Mouse (Mus musculus) adrenal gland, adult 8-10 months (tissue): Measurements from ENCODE around the gene Fut2. TPM values are rescaled to one million over a fixed set of nuclear protein-coding genes. Genes with fewer than 3 reads are reported as not detected.

ENCODE experiments used
- DNase-seq: peaks from one replicate; pipeline ENCODE4 v3.0.0; 2022
- total RNA-seq, 4 experiments: library from RNA; stranded (reverse); gene quantifications; 2 replicates each; pipeline ENCODE4 v1.2.4; 2022

Fut2 gene
- total RNA-seq, 4 experiments from 2014 or later = 0.11 to 0.18 TPM; not detected in 2

GRCm38 (mm10) chr7:45635711-45636688 is 30.2 kb downstream of the Fut2 start:
- no peak for DNase-seq

GRCm38 (mm10) chr7:45634946-45635681 is 31.1 kb downstream of the Fut2 start:
- no peak for DNase-seq

GRCm38 (mm10) chr7:45632499-45632898 is 33.7 kb downstream of the Fut2 start:
- DNase-seq = no peak

- no peak for DNase-seq
Measured at GRCm38 (mm10) chr7:45630064-45630907, 35.9 kb downstream of the Fut2 start.

- DNase-seq = peak; percentile 80
Measured at GRCm38 (mm10) chr7:45628364-45629294, 37.6 kb downstream of the Fut2 start.

GRCm38 (mm10) chr7:45627261-45627660 is 38.9 kb downstream of the Fut2 start, which contains the start of gene Rasip1:
TSS of gene Rasip1 (plus strand) at chr7:45627488.
- no peak for DNase-seq

- DNase-seq = no peak
Measured at GRCm38 (mm10) chr7:45626571-45627076, 39.6 kb downstream of the Fut2 start.

- DNase-seq = no peak
Measured at GRCm38 (mm10) chr7:45625481-45625880, 40.7 kb downstream of the Fut2 start.

GRCm38 (mm10) chr7:45624718-45625117 is 41.5 kb downstream of the Fut2 start:
- DNase-seq = no peak

GRCm38 (mm10) chr7:45623507-45623906 is 42.7 kb downstream of the Fut2 start:
- no peak for DNase-seq

GRCm38 (mm10) chr7:45621443-45621842 is 44.8 kb downstream of the Fut2 start, which contains the start of gene Izumo1:
TSS of gene Izumo1 (plus strand) at chr7:45621811.
- DNase-seq = no peak

GRCm38 (mm10) chr7:45619592-45619991 is 46.6 kb downstream of the Fut2 start:
- no peak for DNase-seq

GRCm38 (mm10) chr7:45618316-45618715 is 47.9 kb downstream of the Fut2 start:
- DNase-seq = no peak

- no peak for DNase-seq
Measured at GRCm38 (mm10) chr7:45617042-45617695, 49.0 kb downstream of the Fut2 start, which contains the start of gene Fut1. TSS of gene Fut1 (plus strand) at chr7:45617289.

GRCm38 (mm10) chr7:45616277-45616676 is 49.9 kb downstream of the Fut2 start:
- no peak for DNase-seq

GRCm38 (mm10) chr7:45609511-45609910 is 56.7 kb downstream of the Fut2 start:
- no peak for DNase-seq

GRCm38 (mm10) chr7:45605704-45606289 is 60.4 kb downstream of the Fut2 start:
- no peak for DNase-seq

- DNase-seq = no peak
Measured at GRCm38 (mm10) chr7:45598960-45599879, 67.0 kb downstream of the Fut2 start.
